In the genomic region with DNA sequence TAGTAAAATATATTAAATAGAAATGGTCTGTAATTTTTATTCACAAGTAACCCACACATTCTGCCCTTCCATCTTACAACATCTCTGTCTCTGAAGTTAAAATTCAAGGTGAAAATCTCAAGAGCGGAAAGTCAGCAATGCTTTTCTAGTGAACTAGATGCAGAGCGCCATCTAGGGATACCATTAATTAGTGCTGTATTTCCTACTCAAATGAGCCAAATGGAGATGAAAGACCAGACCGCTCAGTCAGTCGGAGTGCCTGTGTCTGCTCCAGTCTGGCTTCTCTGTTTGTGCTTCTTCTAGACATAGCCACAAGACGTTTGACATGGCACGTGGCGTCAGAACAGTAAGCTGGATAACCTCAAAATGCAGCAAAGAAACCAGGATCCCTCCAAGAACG, we compare ENCODE assay signal across 9 mouse cellular contexts. TPM values are rescaled to one million over a fixed set of nuclear protein-coding genes. Genes with fewer than 3 reads are reported as not detected.
DNase-seq lines count a peak whose midpoint lies in the region; ATAC-seq and TF ChIP-seq lines count a peak whose summit lies in the region.
"Had no signal": no experiment of that assay in that cellular context is flagged by ENCODE, and none has a peak within 500 bp of the region (broad histone marks: within the 10 kb centered on the region; RNA-seq: fewer than 3 reads in every experiment).

No protein-coding gene starts in this region.

- 29% methylated on average over 8 of the region's 8 CpGs for WGBS in cerebellum, adult 2 months
- 40% methylated on average over 8 of the region's 8 CpGs for WGBS in midbrain, postnatal 0 days
- WGBS in midbrain, embryonic 10.5 days, result 43% methylated on average over 8 of the region's 8 CpGs
- 42% methylated on average over 8 of the region's 8 CpGs for WGBS in small intestine, adult 2 months

- TF ChIP-seq POLR2A in cerebellum, adult 2 months (IDR thresholded peaks at IDR 0.05; ENCODE audit: borderline replicate concordance, insufficient read depth, low read length), result no peak
- TF ChIP-seq POLR2A in cortical plate, adult 2 months (IDR thresholded peaks at IDR 0.05; ENCODE audit: extremely low read depth, insufficient read depth, low read length), result no peak
- TF ChIP-seq POLR2A in small intestine, adult 2 months (IDR thresholded peaks at IDR 0.05; ENCODE audit: low read depth, low read length), result no peak

- H3K4me3 ChIP-seq in cerebellum, adult 2 months (replicated peaks; ENCODE audit: insufficient read depth, low read depth, low read length), result no peak overlapping the region
- H3K4me3 ChIP-seq in midbrain, postnatal 0 days (ENCODE audit: low read depth, low read length), result no peak overlapping the region
- no peak overlapping the region for H3K4me3 ChIP-seq in midbrain, embryonic 10.5 days
- no peak overlapping the region for H3K4me3 ChIP-seq in cortical plate, adult 2 months (ENCODE audit: insufficient read depth, low read length)
- H3K4me3 ChIP-seq in small intestine, adult 2 months (ENCODE audit: low read depth, low read length), result no peak overlapping the region
- H3K4me3 ChIP-seq: heart, embryonic 13.5 days had no signal

- DNase-seq in cerebellum, adult 2 months, result peak in 1 of 2 experiments; percentile 28
- no peak for DNase-seq in cerebellum, adult 11-12 months
- DNase-seq in midbrain, postnatal 0 days (ENCODE audit: low spot score), result peak; percentile 85
- no peak for DNase-seq in midbrain, embryonic 10.5 days (ENCODE audit: low spot score)
- DNase-seq in lung, postnatal 10 days, result peak; percentile 74

- no peak overlapping the region for H3K27ac ChIP-seq in cerebellum, adult 2 months (ENCODE audit: insufficient read depth, low read length)
- H3K27ac ChIP-seq in midbrain, postnatal 0 days (ENCODE audit: low read depth, low read length), result no peak overlapping the region
- no peak overlapping the region for H3K27ac ChIP-seq in midbrain, embryonic 10.5 days (replicated peaks)
- H3K27ac ChIP-seq in cortical plate, adult 2 months (ENCODE audit: insufficient read depth, low read length), result no peak overlapping the region
- no peak overlapping the region for H3K27ac ChIP-seq in small intestine, adult 2 months (ENCODE audit: insufficient read depth, low read depth, low read length)
- H3K27ac ChIP-seq: heart, embryonic 13.5 days had no signal

- H3K4me2 ChIP-seq in midbrain, postnatal 0 days (ENCODE audit: low read depth, low read length, poor library complexity, severe bottlenecking), result no peak overlapping the region
- H3K4me2 ChIP-seq: heart, embryonic 13.5 days had no signal

- no peaks in the 10 kb centered on the region for H3K4me1 ChIP-seq in cerebellum, adult 2 months (ENCODE audit: control insufficient read depth, insufficient read depth, low read length)
- no peaks in the 10 kb centered on the region for H3K4me1 ChIP-seq in midbrain, postnatal 0 days (ENCODE audit: insufficient read depth, low read length)
- no peaks in the 10 kb centered on the region for H3K4me1 ChIP-seq in midbrain, embryonic 10.5 days
- 0 out of 2 replicates have a peak, but pooled peaks cover 1% of the 10 kb centered on the region for H3K4me1 ChIP-seq in cortical plate, adult 2 months (ENCODE audit: control insufficient read depth, insufficient read depth, low read length)
- H3K4me1 ChIP-seq in small intestine, adult 2 months (ENCODE audit: control insufficient read depth, insufficient read depth, insufficient read length, low read length), result no peaks in the 10 kb centered on the region

- H3K9ac ChIP-seq in midbrain, postnatal 0 days (replicated peaks; ENCODE audit: low read length, poor library complexity, severe bottlenecking), result no peak overlapping the region
- H3K9ac ChIP-seq: heart, embryonic 13.5 days had no signal

- H3K36me3 ChIP-seq in midbrain, postnatal 0 days (ENCODE audit: insufficient read depth, low read length), result no peaks in the 10 kb centered on the region
- H3K36me3 ChIP-seq in midbrain, embryonic 10.5 days, result no peaks in the 10 kb centered on the region
- no peaks in the 10 kb centered on the region for H3K36me3 ChIP-seq in small intestine, adult 2 months (ENCODE audit: control insufficient read depth, insufficient read depth, low read length)
- H3K36me3 ChIP-seq: heart, embryonic 13.5 days had no signal

- TF ChIP-seq CTCF in cerebellum, adult 2 months (IDR thresholded peaks at IDR 0.05; ENCODE audit: borderline replicate concordance, insufficient read depth, low read depth, low read length), result peak; percentile 27; the same call in 1 of the 2 replicates
- peak; percentile 79 for TF ChIP-seq CTCF in midbrain, postnatal 0 days (IDR thresholded peaks at IDR 0.05)
- TF ChIP-seq CTCF in cortical plate, adult 2 months (IDR thresholded peaks at IDR 0.05; ENCODE audit: extremely low read depth, insufficient read depth, low read length), result peak; percentile 45
- TF ChIP-seq CTCF in small intestine, adult 2 months (IDR thresholded peaks at IDR 0.05; ENCODE audit: extremely low read depth, insufficient read length, insufficient replicate concordance, low read depth, low read length), result peak; percentile 32; the same call in 1 of the 2 replicates

- no peaks in the 10 kb centered on the region for H3K9me3 ChIP-seq in midbrain, postnatal 0 days (ENCODE audit: low read length)
- no peaks in the 10 kb centered on the region for H3K9me3 ChIP-seq in midbrain, embryonic 10.5 days (replicated peaks)
- H3K9me3 ChIP-seq: heart, embryonic 13.5 days had no signal

- H3K27me3 ChIP-seq in cerebellum, adult 2 months (ENCODE audit: control insufficient read depth, insufficient read depth, low read length), result no peaks in the 10 kb centered on the region
- no peaks in the 10 kb centered on the region for H3K27me3 ChIP-seq in midbrain, postnatal 0 days (ENCODE audit: insufficient read depth, low read length)
- H3K27me3 ChIP-seq in midbrain, embryonic 10.5 days (ENCODE audit: low read depth, poor library complexity, severe bottlenecking), result no peaks in the 10 kb centered on the region
- H3K27me3 ChIP-seq in small intestine, adult 2 months (ENCODE audit: control insufficient read depth, insufficient read depth, low read length), result no peaks in the 10 kb centered on the region
- H3K27me3 ChIP-seq: heart, embryonic 13.5 days had no signal

- no peak for ATAC-seq in midbrain, postnatal 0 days (ENCODE audit: low FRiP score)
- peak; percentile 90 for ATAC-seq in inflammation-experienced regulatory T-cells, adult 6 months

RNA-seq across cellular contexts. Expression of gene Tnip3, which starts 44.6 kb away (rescaled TPM):
- not detected in 2 replicates for polyA plus RNA-seq in cerebellum, adult 2 months (2012; rRNA removed)
- not detected in 2 replicates for total RNA-seq in midbrain, postnatal 0 days (2014; rRNA removed)
- 0.13 TPM in 1 of 2 replicates, not detected in the other for polyA plus RNA-seq in midbrain, postnatal 0 days (2015; fragmentation: Nextera tagmentation; extraction: Ambion mirVana)
- polyA plus RNA-seq in midbrain, embryonic 10.5 days (2016; fragmentation: Nextera tagmentation; extraction: Ambion mirVana), result 0.07 TPM in 1 of 2 replicates, not detected in the other
- polyA plus RNA-seq in cortical plate, adult 2 months (2012; rRNA removed), result not detected in 2 replicates
- 10 to 100 TPM in 1 of 3 experiments, 1 to 10 TPM in 2; 5.8 to 11.0 (median 7.8) TPM for polyA plus RNA-seq in inflammation-experienced regulatory T-cells, adult 6 months (2017; shearing (Covaris generic))
- 0.08 TPM in 1 of 2 replicates, not detected in the other for polyA plus RNA-seq in small intestine, adult 2 months (2012; rRNA removed)

Comparison
In these comparisons a context has a peak if more than half of its experiments do, and no peak if none do; other contexts are left out.
1. DNase-seq: peak in midbrain, postnatal 0 days (single experiment) and lung, postnatal 10 days (single experiment); none in cerebellum, adult 11-12 months (single experiment) and midbrain, embryonic 10.5 days (single experiment).
2. CTCF ChIP-seq: peak in every context shown above with its lines; median percentile 79 in midbrain, postnatal 0 days; 45 in cortical plate, adult 2 months; 32 in small intestine, adult 2 months; 27 in cerebellum, adult 2 months.